Mouse (Mus musculus) liver, embryonic 16.5 days (tissue): ENCODE results near the gene Olfr1302. TPM values are rescaled to one million over a fixed set of nuclear protein-coding genes. Genes with fewer than 3 reads are reported as not detected.

Experiments
- ATAC-seq: fragments of 200-750 bp; cut with Nextera tagmentation; 2 replicates; pipeline ENCODE4 v1.8.0; 2017; ENCODE audit warnings: low read depth, mild to moderate bottlenecking, moderate number of reproducible peaks, moderate library complexity
- H3K27ac ChIP-seq: fragments of 300-500 bp; sonication (generic); 2 replicates; pipeline ENCODE4 v1.5.1; 2014; ENCODE audit warnings: mild to moderate bottlenecking, low read length
- H3K27me3 ChIP-seq: fragments of 300-500 bp; sonication (generic); 2 replicates; pipeline ENCODE4 v1.6.1; 2014; ENCODE audit warnings: low read depth, low read length, mixed read lengths; ENCODE audit not compliant: control insufficient read depth, insufficient read depth
- H3K36me3 ChIP-seq: fragments of 300-500 bp; sonication (generic); 2 replicates; pipeline ENCODE4 v1.6.1; 2014; ENCODE audit warnings: mild to moderate bottlenecking; ENCODE audit not compliant: control insufficient read depth, insufficient read depth
- H3K4me1 ChIP-seq: fragments of 300-500 bp; sonication (generic); 2 replicates; pipeline ENCODE4 v1.6.1; 2014; ENCODE audit warnings: low read depth, low read length, mixed read lengths; ENCODE audit not compliant: control insufficient read depth
- H3K4me2 ChIP-seq: fragments of 300-500 bp; sonication (generic); 2 replicates; pipeline ENCODE4 v1.6.1; 2014; ENCODE audit warnings: low read depth, low read length, mixed read lengths
- H3K4me3 ChIP-seq: fragments of 300-500 bp; sonication (generic); 2 replicates; pipeline ENCODE4 v1.5.1; 2014; ENCODE audit warnings: low read depth, mild to moderate bottlenecking, low read length
- H3K9ac ChIP-seq: fragments of 300-500 bp; sonication (generic); 2 replicates; pipeline ENCODE4 v1.6.1; 2014; ENCODE audit warnings: low read depth, low read length
- H3K9me3 ChIP-seq: fragments of 300-500 bp; sonication (generic); replicated peaks from 2 replicates; pipeline ENCODE4 v1.6.1; 2016; ENCODE audit warnings: low read length; ENCODE audit not compliant: control insufficient read depth
- WGBS: fragments of 180-500 bp; shearing (Covaris S2); extraction: QIAGEN DNeasy Blood & Tissue Kit; methylation state at CpG from one replicate; pipeline ENCODE4 v1.1.7; 2014; ENCODE audit not compliant: insufficient replicate concordance; 5-methylcytosine and 5-hydroxymethylcytosine counted together
- polyA plus RNA-seq: library from polyadenylated mRNA; unstranded; fragments of >200 nt; fragmentation: Nextera tagmentation; extraction: Ambion mirVana; gene quantifications from 2 replicates; pipeline ENCODE4 v1.2.1, GENCODE M21; 2015

The Olfr1302 gene
- not detected in 2 replicates for polyA plus RNA-seq

DNA sequence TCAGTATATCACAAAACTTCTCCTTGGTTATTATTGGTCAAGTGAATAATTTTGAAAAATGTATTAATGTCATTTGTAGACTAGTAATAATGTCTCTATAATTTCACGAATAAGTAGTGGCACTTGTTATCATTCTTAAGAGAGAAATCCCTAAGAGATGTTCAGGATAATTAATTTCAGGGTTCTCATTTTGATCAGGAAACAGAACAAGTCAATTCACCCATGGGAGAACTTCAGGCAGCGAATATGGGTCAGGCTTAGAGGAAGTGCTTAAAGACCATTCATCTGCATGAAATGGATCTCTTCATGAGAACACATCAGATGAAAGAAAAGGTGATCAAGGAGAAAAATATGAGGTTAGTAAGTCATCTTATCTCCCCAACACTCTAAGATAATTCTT lies at the start of gene Olfr1302:
Gene Olfr1302 (plus strand): TSS at position 301 of the 400 bp plus-strand sequence.
- WGBS: 36% methylated on average over 2 of the region's 2 CpGs
- Histone ChIP-seq H3K27ac (no peak within 1 kb of the TSS), H3K4me1 (no peaks in the 10 kb centered on the region), H3K9ac (no peak within 1 kb of the TSS), H3K36me3 (no peaks in the 10 kb centered on the region), H3K4me3 (no peak within 1 kb of the TSS), H3K27me3 (no peaks in the 10 kb centered on the region), H3K4me2 (no peak within 1 kb of the TSS), H3K9me3 (no peaks in the 10 kb centered on the region; the same call in 1 of the 2 replicates)
- ATAC-seq: no peak

DNA sequence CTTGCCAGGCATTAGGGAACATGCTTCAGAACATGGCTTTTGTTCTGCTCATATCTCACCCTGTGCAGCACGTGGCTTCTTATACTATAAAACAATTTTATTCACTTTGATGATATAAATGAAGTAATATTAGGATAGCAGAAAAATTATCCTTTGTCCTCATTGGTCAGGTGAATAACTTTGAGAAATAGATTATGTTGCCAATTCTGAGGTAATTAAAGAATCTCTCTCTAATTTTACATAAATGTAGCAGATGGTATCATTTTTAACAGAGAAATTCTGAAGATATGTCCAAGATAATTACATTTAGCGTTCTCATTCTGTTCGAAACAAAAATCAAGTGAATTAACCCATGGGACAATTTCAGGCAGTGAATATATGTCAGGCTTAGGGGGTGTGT lies 26.5 kb upstream of the Olfr1302 start, which contains the start of gene Olfr1301:
Gene Olfr1301 (plus strand): TSS at position 301 of the 400 bp plus-strand sequence.
- H3K4me2 ChIP-seq: no peak within 1 kb of the TSS
- H3K9me3 ChIP-seq: no peaks in the 10 kb centered on the region
- H3K4me1 ChIP-seq: no peaks in the 10 kb centered on the region
- H3K27me3 ChIP-seq: no peaks in the 10 kb centered on the region
- H3K36me3 ChIP-seq: no peaks in the 10 kb centered on the region
- no peak within 1 kb of the TSS for H3K4me3 ChIP-seq
- ATAC-seq: no peak
- no peak within 1 kb of the TSS for H3K9ac ChIP-seq
- WGBS: 53% methylated on average over 3 of the region's 3 CpGs
- no peak within 1 kb of the TSS for H3K27ac ChIP-seq

DNA sequence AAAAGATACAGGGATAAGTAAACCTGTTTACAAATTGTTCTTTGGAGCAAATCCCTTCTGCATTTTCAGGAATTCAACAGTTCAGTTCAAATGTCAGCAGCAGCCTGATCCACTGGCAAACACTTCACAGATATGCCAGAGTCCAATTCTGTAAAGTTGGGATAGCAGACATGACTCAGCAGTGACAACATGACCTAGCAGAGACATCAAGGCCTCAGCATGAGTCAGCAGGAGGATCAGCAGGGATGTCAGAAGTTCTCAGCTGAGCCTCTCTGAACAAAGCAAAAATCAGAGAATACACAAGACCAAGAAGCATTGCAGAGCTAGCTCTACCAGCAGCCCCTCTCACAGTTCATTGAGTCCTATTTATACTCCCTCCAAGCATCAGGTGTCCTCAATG lies 35.7 kb downstream of the Olfr1302 start:
- H3K9ac ChIP-seq: no peak overlapping the region
- no peak overlapping the region for H3K4me3 ChIP-seq
- no peaks in the 10 kb centered on the region for H3K27me3 ChIP-seq
- H3K27ac ChIP-seq: no peak overlapping the region
- H3K4me2 ChIP-seq: no peak overlapping the region
- H3K36me3 ChIP-seq: no peaks in the 10 kb centered on the region
- ATAC-seq: no peak
- H3K9me3 ChIP-seq: no peaks in the 10 kb centered on the region
- H3K4me1 ChIP-seq: no peaks in the 10 kb centered on the region

DNA sequence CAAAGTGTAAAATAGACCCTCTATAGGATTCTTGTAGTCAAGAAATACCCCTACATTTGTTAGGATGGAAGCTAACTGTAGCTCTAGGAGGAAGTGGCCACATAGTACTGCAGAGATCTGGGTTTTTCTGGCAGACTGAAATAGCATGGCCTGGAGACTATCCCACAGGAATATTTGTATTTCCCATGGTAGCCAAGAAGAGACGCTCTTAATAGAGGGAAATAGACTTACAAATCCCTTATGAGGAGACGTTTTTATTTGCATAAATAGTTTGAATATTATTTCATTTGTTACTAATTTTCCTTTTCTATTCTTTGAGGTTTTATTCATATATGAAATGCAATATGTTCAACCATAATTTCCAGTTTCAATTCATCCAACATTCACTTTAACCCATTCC lies 43.0 kb downstream of the Olfr1302 start, which contains the start of gene Olfr1303:
Gene Olfr1303 (minus strand): TSS at position 101 of the 400 bp plus-strand sequence.
- Histone ChIP-seq H3K27ac (no peak within 1 kb of the TSS), H3K4me3 (no peak within 1 kb of the TSS), H3K9me3 (no peaks in the 10 kb centered on the region), H3K4me1 (no peaks in the 10 kb centered on the region), H3K27me3 (no peaks in the 10 kb centered on the region), H3K4me2 (no peak within 1 kb of the TSS), H3K36me3 (no peaks in the 10 kb centered on the region), H3K9ac (no peak within 1 kb of the TSS)
- WGBS: 56% methylated on average over 2 of the region's 2 CpGs
- ATAC-seq: no peak

Other genes with a start within 250 kb of the Olfr1302 start
- not detected in 2 replicates for gene Olfr1294, start 237.1 kb upstream of the Olfr1302 start, polyA plus RNA-seq
- not detected in 2 replicates for gene Olfr1295, start 207.7 kb upstream of the Olfr1302 start, polyA plus RNA-seq
- not detected in 2 replicates for gene Olfr1297, start 150.9 kb upstream of the Olfr1302 start, polyA plus RNA-seq
- not detected in 2 replicates for gene Olfr1298, start 128.2 kb upstream of the Olfr1302 start, polyA plus RNA-seq
- not detected in 2 replicates for gene Olfr1299, start 116.0 kb upstream of the Olfr1302 start, polyA plus RNA-seq
- gene Olfr1301, start 26.4 kb upstream of the Olfr1302 start, polyA plus RNA-seq: not detected in 2 replicates
- gene Olfr1303, start 42.9 kb downstream of the Olfr1302 start, polyA plus RNA-seq: not detected in 2 replicates
- gene Olfr1305, start 99.7 kb downstream of the Olfr1302 start, polyA plus RNA-seq: not detected in 2 replicates
- gene Olfr1306, start 138.8 kb downstream of the Olfr1302 start, polyA plus RNA-seq: not detected in 2 replicates
- gene Olfr1307, start 172.0 kb downstream of the Olfr1302 start, polyA plus RNA-seq: not detected in 2 replicates
- not detected in 2 replicates for gene Olfr1308, start 187.5 kb downstream of the Olfr1302 start, polyA plus RNA-seq
- gene Olfr1309, start 212.9 kb downstream of the Olfr1302 start, polyA plus RNA-seq: not detected in 2 replicates
- gene Olfr1310, start 235.3 kb downstream of the Olfr1302 start, polyA plus RNA-seq: not detected in 2 replicates
- gene Olfr1311, start 247.0 kb downstream of the Olfr1302 start, polyA plus RNA-seq: not detected in 2 replicates